Mouse (Mus musculus) natural killer cell, adult 2 months (primary cell): Measurements from ENCODE around the gene Gm45521.
A peak's percentile ranks its signal among the peaks of the same experiment; 100 is the strongest.
"Not testable (repeated sequence)": the region's sequence is repeated elsewhere in the genome, so short reads cannot be mapped to it uniquely, and the experiment has no call there.

Experiments used
- DNase-seq, 2 experiments: peaks; one replicate each; pipeline ENCODE4 v3.0.0; 2022; ENCODE audit warnings: low spot score in 2 of 2

Gene Gm45521

GRCm38 (mm10) chr14:7999435-7999834, 42.3 kb downstream of the Gm45521 start:
- DNase-seq, result no peak

GRCm38 (mm10) chr14:8000247-8000646, 43.2 kb downstream of the Gm45521 start:
- no peak for DNase-seq

GRCm38 (mm10) chr14:8000831-8001685, 44.0 kb downstream of the Gm45521 start:
- no peak for DNase-seq

GRCm38 (mm10) chr14:8002432-8003092, 45.5 kb downstream of the Gm45521 start, which contains the start of gene Abhd6:
Abhd6 (plus strand) TSS chr14:8002902.
- DNase-seq, result peak; percentile 65 to 77

GRCm38 (mm10) chr14:8003093-8003670, 46.1 kb downstream of the Gm45521 start:
- DNase-seq, result no peak

DNA sequence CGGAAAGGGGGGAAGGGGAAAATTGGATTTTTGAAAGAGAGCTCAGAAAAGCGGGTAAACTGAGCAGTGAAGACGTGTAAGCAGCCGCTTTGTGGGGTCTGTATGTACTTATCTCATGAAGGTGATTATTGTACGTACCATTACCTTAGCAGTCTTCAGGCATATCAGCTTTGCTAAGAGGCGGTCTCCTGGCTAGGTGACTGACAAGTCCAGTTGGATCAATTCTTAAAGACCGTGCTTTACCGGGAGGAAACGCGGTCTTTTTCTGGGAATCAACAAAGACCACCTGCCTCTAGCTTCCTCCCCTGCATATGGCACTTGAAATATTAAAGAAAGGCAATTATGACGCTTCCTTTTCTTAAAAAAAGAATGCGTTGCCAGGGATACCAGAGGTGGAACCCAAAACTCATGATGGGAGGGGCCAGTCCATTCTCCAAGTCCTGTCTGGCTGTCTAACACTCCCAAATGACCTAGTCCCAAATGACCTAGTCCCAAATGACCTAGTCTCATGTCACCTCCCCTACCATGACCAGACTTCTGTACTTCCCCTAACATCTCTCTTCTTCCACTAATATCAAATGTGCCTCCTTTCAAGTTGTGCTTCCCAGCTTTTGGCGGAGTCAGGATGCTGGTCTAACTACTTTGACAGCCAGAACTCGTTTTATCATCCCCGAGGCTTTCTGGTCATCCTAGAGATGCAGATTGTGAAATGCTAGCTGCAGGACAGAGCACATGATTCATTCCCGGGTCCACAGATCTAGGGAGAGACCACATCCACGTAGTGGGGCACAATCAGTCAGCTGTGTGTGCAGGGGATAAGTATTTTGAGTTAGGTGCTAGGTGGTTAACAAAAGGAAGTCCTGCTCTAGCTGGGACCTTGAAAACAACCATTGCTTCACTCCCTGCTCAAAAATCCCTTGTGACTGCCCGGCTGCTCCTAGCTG, 46.9 kb downstream of the Gm45521 start:
- DNase-seq, result no peak

DNA sequence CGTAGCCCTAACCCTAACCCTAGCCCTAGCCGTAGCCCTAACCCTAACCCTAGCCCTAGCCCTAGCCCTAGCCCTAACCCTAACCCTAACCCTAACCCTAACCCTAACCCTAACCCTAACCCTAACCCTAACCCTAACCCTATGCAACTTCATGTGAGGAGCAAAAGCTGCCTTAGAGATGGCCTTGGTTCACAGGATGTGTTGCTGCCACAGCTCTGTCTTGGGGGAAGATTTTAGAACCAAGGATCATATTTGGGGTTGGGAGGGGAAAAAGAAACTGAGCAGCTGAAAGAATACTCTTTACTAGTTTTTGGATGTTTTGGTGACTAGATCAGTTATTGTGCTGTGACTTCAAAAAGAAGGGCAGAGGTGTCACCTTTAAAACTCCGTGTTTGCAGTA, 49.0 kb downstream of the Gm45521 start:
- DNase-seq, result not testable (repeated sequence)

- DNase-seq, result no peak
Measured at GRCm38 (mm10) chr14:8007084-8007483, 50.0 kb downstream of the Gm45521 start.

- DNase-seq, result no peak
Measured at GRCm38 (mm10) chr14:8007486-8007885, 50.4 kb downstream of the Gm45521 start.

- DNase-seq, result no peak
Measured at GRCm38 (mm10) chr14:8007923-8008322, 50.8 kb downstream of the Gm45521 start.
